24 mouse cellular contexts compared by ENCODE assay signal in the genomic region with DNA sequence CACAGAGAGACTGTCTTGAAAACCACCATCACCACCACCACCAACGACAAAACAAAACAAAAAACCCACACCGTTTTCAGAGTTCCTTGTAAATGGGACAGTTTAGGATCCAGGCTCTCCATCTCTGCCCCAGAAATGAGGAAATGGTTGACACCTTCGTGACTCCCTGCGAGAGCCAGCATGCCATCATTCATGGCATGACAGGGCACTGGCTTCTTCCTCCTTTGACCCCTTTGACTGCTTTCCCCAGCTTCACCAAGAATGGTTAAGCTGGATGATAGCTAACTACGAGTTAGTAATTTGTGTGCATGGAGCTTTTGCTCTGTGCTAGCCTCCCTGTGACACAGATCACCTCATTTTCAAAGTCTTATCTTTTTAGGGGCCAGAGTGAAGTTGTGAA. TPM values are rescaled to one million over a fixed set of nuclear protein-coding genes. Genes with fewer than 3 reads are reported as not detected.
A peak's percentile ranks its signal among the peaks of the same experiment; 100 is the strongest.
DNase-seq lines count a peak whose midpoint lies in the region; ATAC-seq lines count a peak whose summit lies in the region.
"Had no signal": no experiment of that assay in that cellular context is flagged by ENCODE, and none has a peak within 500 bp of the region (broad histone marks: within the 10 kb centered on the region; RNA-seq: fewer than 3 reads in every experiment).

No protein-coding gene starts in this region.

- H3K4me1 ChIP-seq in liver, embryonic 12.5 days, result peaks cover 22% of the 10 kb centered on the region; the same call in 1 of the 2 replicates

- H3K9me3 ChIP-seq in liver, embryonic 12.5 days (replicated peaks), result no peaks in the 10 kb centered on the region
- H3K9me3 ChIP-seq: embryonic facial prominence, embryonic 10.5 days; embryonic facial prominence, embryonic 12.5 days; forebrain, embryonic 10.5 days; forebrain, embryonic 12.5 days had no signal

- no peak overlapping the region for H3K9ac ChIP-seq in liver, embryonic 12.5 days
- H3K9ac ChIP-seq: embryonic facial prominence, embryonic 12.5 days; forebrain, embryonic 12.5 days had no signal

- H3K36me3 ChIP-seq in liver, embryonic 12.5 days, result no peaks in the 10 kb centered on the region
- H3K36me3 ChIP-seq: embryonic facial prominence, embryonic 10.5 days; embryonic facial prominence, embryonic 12.5 days; forebrain, embryonic 10.5 days; forebrain, embryonic 12.5 days had no signal

- H3K4me3 ChIP-seq in liver, embryonic 12.5 days, result no peak overlapping the region
- H3K4me3 ChIP-seq: embryonic facial prominence, embryonic 10.5 days; embryonic facial prominence, embryonic 12.5 days; erythroblast, embryonic 14.5 days; forebrain, embryonic 10.5 days; forebrain, embryonic 12.5 days had no signal

- no peak overlapping the region for H3K4me2 ChIP-seq in liver, embryonic 12.5 days
- H3K4me2 ChIP-seq: embryonic facial prominence, embryonic 12.5 days; forebrain, embryonic 12.5 days had no signal

- H3K27me3 ChIP-seq in liver, embryonic 12.5 days (replicated peaks), result peaks cover 44% of the 10 kb centered on the region

- DNase-seq in kidney, adult 11 months, result peak; percentile 37
- DNase-seq in kidney, postnatal 4 days, result no peak
- DNase-seq in kidney, adult 9 months, result peak; percentile 50
- no peak for DNase-seq in kidney, postnatal 36 days
- no peak for DNase-seq in retina, embryonic 14.5 days (ENCODE audit: low spot score)
- DNase-seq: adrenal gland, adult 2 months; adrenal gland, postnatal 10 days; adrenal gland, postnatal 25 days; cerebellum, adult 11 months; cerebellum, adult 18-20 months; cerebellum, adult 8-10 months; cerebellum, adult 9-11 months; cerebellum, postnatal 14 days; cerebellum, postnatal 36 days had no signal

- peak; percentile 36 for ATAC-seq in granulocyte monocyte progenitor cell, adult 5-6 weeks (replicated peaks; ENCODE audit: poor library complexity, severe bottlenecking)
- ATAC-seq in megakaryocyte progenitor cell, adult 5-6 weeks (replicated peaks; ENCODE audit: poor library complexity), result 0 out of 2 replicates have a peak, but pooled peaks have one; percentile 35
- ATAC-seq in liver, embryonic 12.5 days, result no peak
- ATAC-seq: forebrain, embryonic 14.5 days; forebrain, embryonic 16.5 days had no signal

- H3K27ac ChIP-seq in liver, embryonic 12.5 days, result no peak overlapping the region
- H3K27ac ChIP-seq: embryonic facial prominence, embryonic 10.5 days; embryonic facial prominence, embryonic 12.5 days; forebrain, embryonic 10.5 days; forebrain, embryonic 12.5 days had no signal

- 19% methylated on average over 5 of the region's 5 CpGs for WGBS in liver, embryonic 12.5 days (ENCODE audit: insufficient replicate concordance)

RNA-seq across cellular contexts. Expression of gene P2rx5, which starts 2.1 kb away (rescaled TPM):
- total RNA-seq in granulocyte monocyte progenitor cell, adult 5-6 weeks (2014; fragmentation: Nextera tagmentation), result not detected in 2 replicates
- total RNA-seq in granulocyte monocyte progenitor cell, adult 5-6 weeks (2017), result not detected in 2 replicates
- not detected in 2 replicates for total RNA-seq in megakaryocyte progenitor cell, adult 5-6 weeks (2015)
- not detected in 2 replicates for total RNA-seq in megakaryocyte progenitor cell, adult 5-6 weeks (2017)
- 0.32 and 0.54 TPM in 2 replicates for polyA plus RNA-seq in liver, embryonic 12.5 days (2016; fragmentation: Nextera tagmentation; extraction: Ambion mirVana)
- polyA plus RNA-seq: erythroblast, embryonic 14.5 days had no signal

RNA-seq across cellular contexts. Expression of gene Emc6, which starts 14.6 kb away (rescaled TPM):
- total RNA-seq in granulocyte monocyte progenitor cell, adult 5-6 weeks (2014; fragmentation: Nextera tagmentation), result 71.0 and 77.9 TPM in 2 replicates
- total RNA-seq in granulocyte monocyte progenitor cell, adult 5-6 weeks (2017), result 50.7 and 76.5 TPM in 2 replicates
- 78.9 and 81.7 TPM in 2 replicates for total RNA-seq in megakaryocyte progenitor cell, adult 5-6 weeks (2015)
- 54.2 and 60.2 TPM in 2 replicates for total RNA-seq in megakaryocyte progenitor cell, adult 5-6 weeks (2017)
- 108 and 110 TPM in 2 replicates for polyA plus RNA-seq in liver, embryonic 12.5 days (2016; fragmentation: Nextera tagmentation; extraction: Ambion mirVana)

RNA-seq across cellular contexts. Expression of gene Tax1bp3, which starts 14.6 kb away (rescaled TPM):
- 10.4 and 19.9 TPM in 2 replicates for total RNA-seq in granulocyte monocyte progenitor cell, adult 5-6 weeks (2014; fragmentation: Nextera tagmentation)
- total RNA-seq in granulocyte monocyte progenitor cell, adult 5-6 weeks (2017), result 6.3 and 11.7 TPM in 2 replicates
- total RNA-seq in megakaryocyte progenitor cell, adult 5-6 weeks (2015), result 6.7 and 10.0 TPM in 2 replicates
- 4.9 and 7.2 TPM in 2 replicates for total RNA-seq in megakaryocyte progenitor cell, adult 5-6 weeks (2017)
- 44.2 and 44.5 TPM in 2 replicates for polyA plus RNA-seq in liver, embryonic 12.5 days (2016; fragmentation: Nextera tagmentation; extraction: Ambion mirVana)

RNA-seq across cellular contexts. Expression of gene Haspin, which starts 24.2 kb away (rescaled TPM):
- 15.6 and 18.7 TPM in 2 replicates for total RNA-seq in granulocyte monocyte progenitor cell, adult 5-6 weeks (2014; fragmentation: Nextera tagmentation)
- total RNA-seq in granulocyte monocyte progenitor cell, adult 5-6 weeks (2017), result 20.5 and 23.0 TPM in 2 replicates
- 17.2 and 19.0 TPM in 2 replicates for total RNA-seq in megakaryocyte progenitor cell, adult 5-6 weeks (2015)
- 17.7 and 24.1 TPM in 2 replicates for total RNA-seq in megakaryocyte progenitor cell, adult 5-6 weeks (2017)
- polyA plus RNA-seq in liver, embryonic 12.5 days (2016; fragmentation: Nextera tagmentation; extraction: Ambion mirVana), result 18.4 and 18.5 TPM in 2 replicates

RNA-seq across cellular contexts. Expression of gene Ctns, which starts 36.6 kb away (rescaled TPM):
- total RNA-seq in granulocyte monocyte progenitor cell, adult 5-6 weeks (2014; fragmentation: Nextera tagmentation), result 24.7 and 26.8 TPM in 2 replicates
- 15.6 and 17.5 TPM in 2 replicates for total RNA-seq in granulocyte monocyte progenitor cell, adult 5-6 weeks (2017)
- 14.4 and 16.3 TPM in 2 replicates for total RNA-seq in megakaryocyte progenitor cell, adult 5-6 weeks (2015)
- total RNA-seq in megakaryocyte progenitor cell, adult 5-6 weeks (2017), result 13.5 and 15.8 TPM in 2 replicates
- polyA plus RNA-seq in liver, embryonic 12.5 days (2016; fragmentation: Nextera tagmentation; extraction: Ambion mirVana), result 7.5 and 8.2 TPM in 2 replicates

Comparison
In these comparisons a context has a peak if more than half of its experiments do, and no peak if none do; other contexts are left out.
1. DNase-seq: peak in kidney, adult 11 months (single experiment) and kidney, adult 9 months (single experiment); none in kidney, postnatal 4 days (0 of 2), kidney, postnatal 36 days (0 of 2) and retina, embryonic 14.5 days (single experiment).